ENCODE assay signal across 31 mouse cellular contexts in genomic region chr1:140273624-140274023, GRCm38 (mm10). TPM values are rescaled to one million over a fixed set of nuclear protein-coding genes. Genes with fewer than 3 reads are reported as not detected.
"Had no signal": no experiment of that assay in that cellular context is flagged by ENCODE, and none has a peak within 500 bp of the region (broad histone marks: within the 10 kb centered on the region; RNA-seq: fewer than 3 reads in every experiment).

No protein-coding gene starts in this region.

- H3K9me3 ChIP-seq: embryonic facial prominence, embryonic 10.5 days; embryonic facial prominence, embryonic 12.5 days; embryonic facial prominence, embryonic 13.5 days; embryonic facial prominence, embryonic 15.5 days; forebrain, embryonic 10.5 days; forebrain, embryonic 12.5 days; forebrain, embryonic 13.5 days; forebrain, embryonic 15.5 days; heart, embryonic 10.5 days had no signal

- DNase-seq: cerebellum, adult 8-10 months; cerebellum, adult 9-10 months; cerebellum, adult 9-11 months; cerebellum, postnatal 10 days; cerebellum, postnatal 14 days; cerebellum, postnatal 25 days; cerebellum, postnatal 36 days; embryo, embryonic 11 days; forebrain, postnatal 0 days; gastrocnemius, adult 2 months; gastrocnemius, postnatal 10 days; gastrocnemius, postnatal 14 days; gastrocnemius, postnatal 25 days; gastrocnemius, postnatal 36 days; heart, adult 11 months; heart, adult 18-20 months; heart, adult 2 months had no signal

- H3K4me3 ChIP-seq: embryonic facial prominence, embryonic 10.5 days; embryonic facial prominence, embryonic 12.5 days; embryonic facial prominence, embryonic 13.5 days; embryonic facial prominence, embryonic 15.5 days; erythroblast, embryonic 14.5 days; forebrain, embryonic 10.5 days; forebrain, embryonic 12.5 days; forebrain, embryonic 13.5 days; forebrain, embryonic 15.5 days; gastrocnemius, adult 2 months; heart, adult 2 months; heart, embryonic 10.5 days had no signal

- ATAC-seq: forebrain, embryonic 13.5 days; forebrain, embryonic 14.5 days; forebrain, embryonic 15.5 days; forebrain, embryonic 16.5 days; forebrain, postnatal 0 days had no signal

- H3K27me3 ChIP-seq: embryonic facial prominence, embryonic 12.5 days; embryonic facial prominence, embryonic 13.5 days; embryonic facial prominence, embryonic 15.5 days; forebrain, embryonic 12.5 days; forebrain, embryonic 13.5 days; forebrain, embryonic 15.5 days had no signal

- H3K9ac ChIP-seq: embryonic facial prominence, embryonic 12.5 days; embryonic facial prominence, embryonic 13.5 days; embryonic facial prominence, embryonic 15.5 days; forebrain, embryonic 12.5 days; forebrain, embryonic 13.5 days; forebrain, embryonic 15.5 days; forebrain, postnatal 0 days had no signal

- H3K27ac ChIP-seq: embryonic facial prominence, embryonic 10.5 days; embryonic facial prominence, embryonic 12.5 days; embryonic facial prominence, embryonic 13.5 days; embryonic facial prominence, embryonic 15.5 days; forebrain, embryonic 10.5 days; forebrain, embryonic 12.5 days; forebrain, embryonic 13.5 days; forebrain, embryonic 15.5 days; gastrocnemius, adult 2 months; heart, adult 2 months; heart, embryonic 10.5 days had no signal

- H3K36me3 ChIP-seq: embryonic facial prominence, embryonic 10.5 days; embryonic facial prominence, embryonic 12.5 days; embryonic facial prominence, embryonic 13.5 days; embryonic facial prominence, embryonic 15.5 days; forebrain, embryonic 10.5 days; forebrain, embryonic 12.5 days; forebrain, embryonic 15.5 days; heart, embryonic 10.5 days had no signal

- H3K4me1 ChIP-seq: embryonic facial prominence, embryonic 10.5 days; embryonic facial prominence, embryonic 12.5 days; embryonic facial prominence, embryonic 13.5 days; embryonic facial prominence, embryonic 15.5 days; forebrain, embryonic 10.5 days; forebrain, embryonic 12.5 days; forebrain, embryonic 13.5 days; forebrain, embryonic 15.5 days; heart, embryonic 10.5 days had no signal

RNA-seq across cellular contexts. Expression of gene Kcnt2, which starts 27.7 kb away (rescaled TPM):
- total RNA-seq: common myeloid progenitor, adult 5-6 weeks; granulocyte monocyte progenitor cell, adult 5-6 weeks had no signal
- polyA plus RNA-seq: erythroblast, embryonic 14.5 days had no signal
